Mouse (Mus musculus) ES-E14 (cell line): ENCODE results near the gene Rdh13. TPM values are rescaled to one million over a fixed set of nuclear protein-coding genes. Genes with fewer than 3 reads are reported as not detected.
A peak's percentile ranks its signal among the peaks of the same experiment; 100 is the strongest.

Source experiments
- DNase-seq: peaks from one replicate; pipeline ENCODE4 v3.0.0-alpha.2; 2013; ENCODE audit warnings: low read depth, low spot score
- H3K27ac ChIP-seq: 2 replicates; pipeline ENCODE4 v1.5.1; 2012; ENCODE audit warnings: low read depth, mild to moderate bottlenecking, low read length, moderate library complexity, mixed read lengths; ENCODE audit not compliant: poor library complexity, insufficient read depth, severe bottlenecking
- H3K36me3 ChIP-seq: 2 replicates; pipeline ENCODE4 v1.6.1; 2012; ENCODE audit warnings: mild to moderate bottlenecking, low read length, moderate library complexity, mixed read lengths; ENCODE audit not compliant: control insufficient read depth, poor library complexity, insufficient read depth, severe bottlenecking
- H3K4me1 ChIP-seq, 2 experiments: fragments of 150-350 bp in 1 of 2; sonication (generic) in 1 of 2; 2 replicates each; pipeline ENCODE4 v1.6.1; 2012; ENCODE audit warnings: low read length in 2 of 2, mild to moderate bottlenecking in 1 of 2, mixed read lengths in 1 of 2; ENCODE audit not compliant: control insufficient read depth in 2 of 2, insufficient read depth in 2 of 2, poor library complexity in 1 of 2
- H3K4me3 ChIP-seq, 2 experiments: fragments of 150-350 bp in 1 of 2; sonication (generic) in 1 of 2; 2 replicates each; pipeline ENCODE4 v1.5.1; 2012; ENCODE audit warnings: low read length in 2 of 2, low read depth in 1 of 2, mild to moderate bottlenecking in 1 of 2, mixed read lengths in 1 of 2; ENCODE audit not compliant: insufficient read depth in 1 of 2, poor library complexity in 1 of 2, severe bottlenecking in 1 of 2
- H3K9ac ChIP-seq: 2 replicates; pipeline ENCODE4 v1.6.1; 2012; ENCODE audit warnings: low read depth, mild to moderate bottlenecking, low read length, mixed read lengths; ENCODE audit not compliant: poor library complexity, insufficient read depth, severe bottlenecking
- H3K9me3 ChIP-seq: fragments of 150-350 bp; sonication (generic); 2 replicates; pipeline ENCODE4 v1.6.1; 2012; ENCODE audit warnings: low read depth, mild to moderate bottlenecking, low read length; ENCODE audit not compliant: control insufficient read depth, insufficient read depth
- CHD2 ChIP-seq: IDR thresholded peaks from 2 replicates; pipeline ENCODE4 v1.6.1; 2014; ENCODE audit warnings: mild to moderate bottlenecking, low read depth, low read length, inconsistent platforms
- HCFC1 ChIP-seq: IDR thresholded peaks from 2 replicates; pipeline ENCODE4 v1.6.1; 2012; ENCODE audit warnings: low read length, inconsistent platforms, borderline replicate concordance; ENCODE audit not compliant: insufficient read depth
- MAFK ChIP-seq: IDR thresholded peaks from 2 replicates; pipeline ENCODE4 v1.6.1; 2014; ENCODE audit warnings: mild to moderate bottlenecking, low read depth, low read length, inconsistent platforms; ENCODE audit not compliant: insufficient read depth
- ZC3H11A ChIP-seq: IDR thresholded peaks from 2 replicates; pipeline ENCODE4 v1.6.1; 2012; ENCODE audit warnings: low read depth, mild to moderate bottlenecking, inconsistent platforms, low read length, borderline replicate concordance
- ZNF384 ChIP-seq: IDR thresholded peaks from 2 replicates; pipeline ENCODE4 v1.6.1; 2012; ENCODE audit warnings: low read depth, low read length, inconsistent platforms
- in situ Hi-C, 2 experiments: fragments of 600-800 bp; cut with MboI; formaldehyde crosslinking; loops; one replicate each; pipeline ENCODE4 v1.15.1; 2025; ENCODE audit warnings: low sequenced_read_pairs in 2 of 2, inconsistent platforms in 1 of 2; ENCODE audit not compliant: unreplicated experiment in 2 of 2
- total RNA-seq: library from RNA; depleted of rRNA; stranded (reverse); fragments of 300-350 nt; gene quantifications from 2 replicates; pipeline ENCODE4 v1.2.3, GENCODE M21; 2012

Gene Rdh13
- total RNA-seq, 1 experiment = 25.3 TPM

GRCm38 (mm10) chr7:4482281-4482680, 36.8 kb upstream of the Rdh13 start:
- in situ Hi-C loops = no loop called here
- TF ChIP-seq CHD2 (no peak), HCFC1 (no peak), ZC3H11A (no peak), MAFK (no peak), ZNF384 (no peak)

GRCm38 (mm10) chr7:4479674-4480073, 34.2 kb upstream of the Rdh13 start:
- TF ChIP-seq MAFK = no peak
- peak; percentile 18; the same call in 1 of the 2 replicates for TF ChIP-seq ZC3H11A
- TF ChIP-seq ZNF384 = no peak
- Histone ChIP-seq H3K9ac (no peak overlapping the region), H3K4me3 (no peak overlapping the region), H3K36me3 (peaks cover 10% of the 10 kb centered on the region; the same call in 1 of the 2 replicates), H3K4me1 (peaks cover 1 to 5% of the 10 kb centered on the region in 2 experiments; a peak in 2 of 4 replicates), H3K27ac (no peak overlapping the region), H3K9me3 (no peaks in the 10 kb centered on the region)
- peak; percentile 47 for DNase-seq
- in situ Hi-C loops = no loop called here

More at GRCm38 (mm10) chr7:4482281-4482680, 36.8 kb upstream of the Rdh13 start:
- peak overlapping the region in 1 of 2 experiments; percentile 11; a peak in 1 of 4 replicates for H3K4me3 ChIP-seq
- peaks cover 26% of the 10 kb centered on the region; the same call in 1 of the 2 replicates for H3K36me3 ChIP-seq
- no peak overlapping the region for H3K9ac ChIP-seq
- DNase-seq = no peak
- no peak overlapping the region for H3K27ac ChIP-seq
- H3K9me3 ChIP-seq = no peaks in the 10 kb centered on the region
- peaks cover 1 to 5% of the 10 kb centered on the region in 2 experiments; a peak in 2 of 4 replicates for H3K4me1 ChIP-seq

GRCm38 (mm10) chr7:4478796-4479291, 33.4 kb upstream of the Rdh13 start:
- in situ Hi-C loops = no loop called here
- Histone ChIP-seq H3K9me3 (no peaks in the 10 kb centered on the region), H3K27ac (no peak overlapping the region), H3K9ac (peak overlapping the region; percentile 50; the same call in 1 of the 2 replicates), H3K36me3 (peaks cover 5% of the 10 kb centered on the region; the same call in 1 of the 2 replicates), H3K4me3 (peak overlapping the region; percentile 69 to 85), H3K4me1 (peaks cover 1 to 5% of the 10 kb centered on the region in 2 experiments; a peak in 2 of 4 replicates)
- no peak for DNase-seq
- TF ChIP-seq ZNF384 (no peak), MAFK (no peak), ZC3H11A (no peak)

- peak overlapping the region; percentile 59; the same call in 1 of the 2 replicates for H3K27ac ChIP-seq
- peaks cover 1 to 5% of the 10 kb centered on the region in 2 experiments; a peak in 2 of 4 replicates for H3K4me1 ChIP-seq
- peak overlapping the region; percentile 66; the same call in 1 of the 2 replicates for H3K9ac ChIP-seq
- TF ChIP-seq CHD2 = peak; percentile 59; the same call in 1 of the 2 replicates
- no peak for TF ChIP-seq ZNF384
- TF ChIP-seq HCFC1 = 0 out of 2 replicates have a peak, but pooled peaks have one; percentile 16
- peak; percentile 87 for DNase-seq
- H3K4me3 ChIP-seq = peak overlapping the region; percentile 80 to 85
- no peaks in the 10 kb centered on the region for H3K9me3 ChIP-seq
- in situ Hi-C loops = no loop called here
- H3K36me3 ChIP-seq = peaks cover 5% of the 10 kb centered on the region; the same call in 1 of the 2 replicates
These were observed 32.8 kb upstream of the Rdh13 start for GRCm38 (mm10) chr7:4478021-4478795.
